Mouse (Mus musculus) monocyte, adult 5-6 weeks (primary cell): ENCODE measurements around the gene Slc16a12. TPM values are rescaled to one million over a fixed set of nuclear protein-coding genes. Genes with fewer than 3 reads are reported as not detected.

Experiments
- ATAC-seq: fragments of 153-309, 156-312 bp; replicated peaks from 2 replicates; pipeline ENCODE4 v1.8.0; 2017; ENCODE audit warnings: mild to moderate bottlenecking; ENCODE audit not compliant: low TSS enrichment, insufficient number of reproducible peaks, severe bottlenecking, poor library complexity, low FRiP score
- total RNA-seq: library from RNA; stranded (forward); fragments of 200-1000, 200-491, 200-594 nt; gene quantifications from 3 replicates; pipeline ENCODE4 v1.2.3, GENCODE M21; 2017

Slc16a12 gene
- total RNA-seq, 1 experiment from 2014 or later, result not detected

DNA sequence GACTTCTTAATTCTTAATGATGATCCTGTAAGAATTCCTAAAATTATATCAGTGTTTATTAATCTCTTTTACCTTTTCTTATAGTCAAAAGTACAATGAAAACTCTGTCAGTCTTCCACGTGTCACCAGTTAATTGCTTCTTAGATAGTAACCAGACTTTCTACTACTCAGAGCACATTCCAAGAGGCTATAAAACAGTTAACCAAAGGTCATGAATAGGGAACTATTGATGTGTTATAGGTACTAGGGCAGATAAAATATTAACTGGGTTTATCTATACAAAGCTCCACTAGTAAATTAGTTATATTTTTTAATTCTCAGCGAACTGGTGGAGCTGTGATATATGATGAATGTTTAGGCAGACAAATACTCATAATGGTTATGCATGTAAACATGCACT is 119.6 kb downstream of the Slc16a12 start:
- no peak for ATAC-seq

- ATAC-seq, result no peak
These were observed 122.4 kb downstream of the Slc16a12 start for GRCm38 (mm10) chr19:34624663-34625062.

DNA sequence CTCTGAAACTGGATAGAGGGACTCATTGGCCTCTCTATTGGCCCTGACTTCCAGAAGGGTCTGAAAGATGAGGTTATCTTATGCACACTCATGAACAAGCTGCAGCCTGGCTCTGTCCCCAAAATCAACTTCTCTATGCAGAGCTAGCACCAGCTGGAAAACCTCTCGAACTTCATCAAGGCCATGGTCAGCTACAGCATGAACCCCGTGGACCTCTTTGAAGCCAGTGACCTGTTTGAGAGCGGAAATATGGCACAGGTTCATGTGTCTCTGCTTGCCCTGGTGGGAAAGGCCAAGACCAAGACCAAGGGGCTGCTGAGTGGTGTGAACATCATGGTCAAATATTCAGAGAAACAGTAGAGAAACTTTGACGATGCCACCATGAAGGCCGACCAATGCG is 123.3 kb downstream of the Slc16a12 start:
- no peak for ATAC-seq

GRCm38 (mm10) chr19:34620871-34621270 is 126.2 kb downstream of the Slc16a12 start:
- ATAC-seq, result no peak

Other genes with a start within 250 kb of the Slc16a12 start
- 71.6 to 118 TPM (median 98.2 TPM) in 3 replicates for gene Lipa, start 219.8 kb downstream of the Slc16a12 start, total RNA-seq
- 13.1 to 32.7 TPM (median 16.9 TPM) in 3 replicates for gene Ifit2, start 196.6 kb downstream of the Slc16a12 start, total RNA-seq
- gene Ifit3, start 163.8 kb downstream of the Slc16a12 start, total RNA-seq, result 11.5 to 16.9 TPM (median 15.2 TPM) in 3 replicates
- gene Ifit1bl1, start 145.3 kb downstream of the Slc16a12 start, total RNA-seq, result 1.6 to 6.7 TPM (median 6.6 TPM) in 3 replicates
- gene Ifit3b, start 139.3 kb downstream of the Slc16a12 start, total RNA-seq, result 1.1 to 2.7 TPM (median 1.6 TPM) in 3 replicates
- gene Ifit1bl2, start 106.5 kb downstream of the Slc16a12 start, total RNA-seq, result 0.78 to 1.8 TPM (median 1.7 TPM) in 3 replicates
- 0.86 to 4.6 TPM (median 2.9 TPM) in 3 replicates for gene Ifit1, start 106.4 kb downstream of the Slc16a12 start, total RNA-seq
- gene Pank1, start 132.2 kb upstream of the Slc16a12 start, total RNA-seq, result 2.6 to 4.1 TPM (median 2.7 TPM) in 3 replicates
- gene Kif20b, start 175.1 kb upstream of the Slc16a12 start, total RNA-seq, result 12.0 to 32.5 TPM (median 17.6 TPM) in 3 replicates